Mouse (Mus musculus): ENCODE measurements around the gene Onecut3.

DNA sequence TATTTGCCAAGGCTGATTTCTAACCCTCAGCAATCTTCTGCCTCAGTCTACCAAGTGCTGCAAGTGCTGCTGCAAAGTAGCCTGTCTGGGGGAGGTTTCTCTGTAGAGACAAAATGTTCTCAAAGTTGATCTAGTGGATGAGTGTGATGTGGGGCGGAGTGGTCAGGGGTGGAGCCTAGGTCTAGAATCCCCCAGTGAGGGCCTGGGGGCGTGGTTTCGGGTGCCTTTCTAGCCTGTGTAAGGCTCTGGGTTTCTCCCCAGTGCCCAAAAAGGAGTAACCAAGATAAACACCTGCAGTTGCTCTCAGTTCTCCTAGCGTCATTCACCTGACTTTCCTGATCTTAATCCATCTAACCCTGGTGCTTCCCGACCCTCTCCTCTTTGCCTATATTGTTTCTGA lies 13.6 kb upstream of the Onecut3 start:
- TF ChIP-seq POLR2A (IDR thresholded peaks at IDR 0.05; ENCODE audit: insufficient read depth, low read depth, low read length) (no peak), CTCF (IDR thresholded peaks at IDR 0.05; ENCODE audit: insufficient read depth, low read depth, low read length) (no peak)

Measured in olfactory bulb, adult 2 months (tissue).